ENCODE assay signal across 16 mouse cellular contexts in the genomic region with DNA sequence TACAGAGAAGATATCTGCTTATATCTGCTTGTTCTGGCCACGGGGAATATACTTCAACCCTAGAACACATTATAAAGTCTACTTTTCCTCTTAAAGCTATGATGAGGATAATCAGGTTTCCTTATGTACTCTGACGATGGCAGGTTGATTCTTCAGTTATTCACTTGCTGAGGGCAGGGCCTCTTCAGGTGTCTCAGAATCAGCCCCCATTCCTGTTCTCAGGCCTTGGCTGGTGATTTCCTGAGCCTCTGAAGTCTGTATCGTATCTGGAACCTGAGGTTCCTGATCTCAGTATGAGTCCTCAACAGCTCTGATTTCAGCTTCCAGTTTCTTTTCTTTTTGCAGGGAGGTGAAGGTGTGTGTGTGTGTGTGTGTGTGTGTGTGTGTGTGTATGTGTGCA.
"Had no signal": no experiment of that assay in that cellular context is flagged by ENCODE, and none has a peak within 500 bp of the region (broad histone marks: within the 10 kb centered on the region; RNA-seq: fewer than 3 reads in every experiment).

No protein-coding gene starts in this region.

- H3K27ac ChIP-seq: neural tube, embryonic 13.5 days; neural tube, embryonic 15.5 days; stomach, embryonic 15.5 days; stomach, postnatal 0 days had no signal

- H3K4me2 ChIP-seq: neural tube, embryonic 13.5 days; neural tube, embryonic 15.5 days; stomach, embryonic 15.5 days had no signal

- DNase-seq: retina, postnatal 1 day; right cerebral cortex, adult 18-20 months; right cerebral cortex, postnatal 14 days; right cerebral cortex, postnatal 25 days; right cerebral cortex, postnatal 4 days; spleen, adult 18-20 months; thymus, adult 18-20 months; thymus, adult 2 months; thymus, postnatal 14 days; thymus, postnatal 25 days; thymus, postnatal 36 days; thymus, postnatal 4 days had no signal

- H3K4me3 ChIP-seq: neural tube, embryonic 13.5 days; neural tube, embryonic 15.5 days; stomach, embryonic 15.5 days had no signal

- H3K9ac ChIP-seq: neural tube, embryonic 13.5 days; neural tube, embryonic 15.5 days; stomach, embryonic 15.5 days had no signal

- H3K4me1 ChIP-seq: neural tube, embryonic 13.5 days; neural tube, embryonic 15.5 days; stomach, embryonic 15.5 days had no signal

- H3K27me3 ChIP-seq: neural tube, embryonic 13.5 days; neural tube, embryonic 15.5 days; stomach, embryonic 15.5 days had no signal
